Mouse (Mus musculus): ENCODE data around the gene Slamf6.
A peak's percentile ranks its signal among the peaks of the same experiment; 100 is the strongest.

Gene Slamf6

GRCm38 (mm10) chr1:171994918-171995715 is 77.8 kb downstream of the Slamf6 start:
- DNase-seq (ENCODE audit: low read depth, low spot score): no peak

- no peak for DNase-seq (ENCODE audit: low read depth, low spot score)
Observed at GRCm38 (mm10) chr1:171996701-171997100, 79.4 kb downstream of the Slamf6 start.

- DNase-seq (ENCODE audit: low read depth, low spot score): no peak
Observed at GRCm38 (mm10) chr1:171998820-171999597, 81.7 kb downstream of the Slamf6 start.

GRCm38 (mm10) chr1:172000641-172001040 is 83.3 kb downstream of the Slamf6 start:
- DNase-seq (ENCODE audit: low read depth, low spot score): peak; percentile 50

- DNase-seq (ENCODE audit: low read depth, low spot score): no peak
Observed at GRCm38 (mm10) chr1:172001665-172002064, 84.3 kb downstream of the Slamf6 start.

Measured in forelimb bud, embryonic 11.5 days (tissue).